Mouse (Mus musculus): Measurements from ENCODE around the gene Fam210b.

The Fam210b gene

GRCm38 (mm10) chr2:172405011-172405410 lies 59.6 kb downstream of the Fam210b start:
- no peak for DNase-seq (ENCODE audit: low spot score)

Data from embryo, embryonic 10 days (tissue).